Mouse (Mus musculus) lung, adult 2 months (tissue): ENCODE measurements around the gene Mrpl43.

Source experiments
- CTCF ChIP-seq: fragments of 200-500 bp; IDR thresholded peaks from 2 replicates; pipeline ENCODE4 v1.5.1; 2011; ENCODE audit warnings: mild to moderate bottlenecking, low read length, control low read depth; ENCODE audit not compliant: insufficient read depth
- POLR2A ChIP-seq: fragments of 200-500 bp; IDR thresholded peaks from 2 replicates; pipeline ENCODE4 v1.6.1; 2011; ENCODE audit warnings: low read depth, mild to moderate bottlenecking, control low read depth, low read length, borderline replicate concordance; ENCODE audit errors: extremely low read depth

- TF ChIP-seq POLR2A (no peak), CTCF (no peak)
Observed at GRCm38 (mm10) chr19:44980787-44981186, 25.5 kb downstream of the Mrpl43 start.
